Mouse (Mus musculus): ENCODE data around the gene Tctn3. TPM values are rescaled to one million over a fixed set of nuclear protein-coding genes. Genes with fewer than 3 reads are reported as not detected.
"Not testable (repeated sequence)": the region's sequence is repeated elsewhere in the genome, so short reads cannot be mapped to it uniquely, and the experiment has no call there.

The Tctn3 gene
- polyA plus RNA-seq, 1 experiment = 35.7 TPM

DNA sequence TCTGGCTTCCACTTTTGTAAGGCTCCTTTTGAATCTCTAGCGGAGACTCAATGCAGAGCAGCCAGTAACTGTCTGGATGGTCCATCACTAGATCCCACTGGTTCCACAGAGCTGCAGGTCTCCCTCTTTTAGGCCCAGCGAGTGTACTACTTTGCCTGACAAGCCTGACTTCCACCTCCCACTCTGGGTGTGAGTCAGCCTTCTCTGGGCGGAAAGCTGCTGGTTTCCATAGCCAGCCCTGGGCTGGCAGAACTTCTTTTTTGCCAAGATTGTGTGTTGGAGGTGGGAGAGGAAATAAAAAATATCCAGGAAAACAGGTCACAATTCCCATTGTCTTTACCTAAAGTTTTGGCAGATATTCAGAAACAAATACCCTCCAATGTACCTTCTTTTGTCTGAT is 18.1 kb upstream of the Tctn3 start:
- DNase-seq (ENCODE audit: extremely low spot score in 1 of 2, low spot score in 1 of 2) = peak; percentile 57 to 82

DNA sequence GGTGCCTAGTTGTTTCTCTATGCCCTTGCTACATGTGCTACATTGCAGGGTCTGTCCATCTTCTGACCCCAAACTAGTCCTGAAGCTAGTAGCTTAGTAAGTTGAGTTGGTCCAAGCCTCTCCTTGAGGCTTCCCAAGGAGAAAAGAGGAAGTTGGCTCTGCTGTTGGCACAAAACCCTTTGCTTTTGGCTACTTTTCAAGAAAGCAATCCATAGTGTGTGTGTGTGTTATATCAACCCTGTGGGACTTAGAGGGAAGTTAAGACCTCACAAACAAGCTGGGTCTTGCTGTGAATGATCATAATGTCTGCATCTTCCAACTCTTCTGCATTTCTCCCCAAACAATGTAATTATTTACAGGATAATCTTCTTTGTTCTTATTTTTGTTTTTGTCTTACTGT is 16.9 kb upstream of the Tctn3 start:
- no peak for DNase-seq (ENCODE audit: extremely low spot score in 1 of 2, low spot score in 1 of 2)

- DNase-seq (ENCODE audit: extremely low spot score in 1 of 2, low spot score in 1 of 2) = no peak
These were observed 13.9 kb upstream of the Tctn3 start for GRCm38 (mm10) chr19:40625935-40626334.

- not testable (repeated sequence) for DNase-seq (ENCODE audit: extremely low spot score in 1 of 2, low spot score in 1 of 2)
These were observed 9.6 kb upstream of the Tctn3 start for GRCm38 (mm10) chr19:40621616-40622015.

DNA sequence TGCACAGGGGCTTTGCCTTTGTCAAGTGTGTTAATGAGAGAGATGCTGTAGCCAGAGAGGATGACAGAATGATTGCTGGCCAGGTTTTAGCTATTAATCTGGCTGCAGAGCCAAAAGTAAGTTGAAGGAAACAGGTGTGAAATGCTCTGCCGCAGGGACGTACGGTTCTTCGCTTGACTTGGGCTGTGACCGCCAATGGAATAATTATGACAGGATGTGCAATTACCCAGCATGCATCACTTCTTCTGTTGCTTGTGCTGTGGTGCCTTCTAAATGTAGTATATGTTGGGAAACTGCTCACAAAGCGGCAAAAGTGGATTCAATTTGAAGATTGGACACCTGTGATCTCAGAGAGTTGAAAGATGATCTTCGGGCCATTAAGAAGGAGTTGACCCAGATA is 4.0 kb upstream of the Tctn3 start:
- no peak for DNase-seq (ENCODE audit: extremely low spot score in 1 of 2, low spot score in 1 of 2)

DNA sequence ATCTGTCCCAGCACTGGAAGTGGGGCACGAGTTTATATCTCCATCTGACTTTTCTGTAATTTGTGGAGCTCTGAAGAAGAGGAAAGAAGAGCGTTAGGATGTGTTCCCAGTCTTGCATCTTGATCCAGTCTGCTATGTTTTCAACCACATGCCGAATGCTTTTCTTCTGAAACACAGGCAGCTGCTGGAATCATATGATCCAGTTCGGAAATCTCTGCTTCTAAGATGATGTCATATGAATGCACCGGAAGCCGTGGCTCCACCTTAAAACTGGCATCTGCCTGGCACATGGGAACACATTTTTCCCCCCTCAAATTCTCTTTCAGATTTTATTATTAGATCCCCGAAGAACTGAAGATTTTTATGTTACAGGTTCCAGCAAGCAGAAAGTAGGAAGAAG is 2.8 kb upstream of the Tctn3 start:
- DNase-seq (ENCODE audit: extremely low spot score in 1 of 2, low spot score in 1 of 2) = no peak

- no peak for DNase-seq (ENCODE audit: extremely low spot score in 1 of 2, low spot score in 1 of 2)
These were observed 4.4 kb downstream of the Tctn3 start for GRCm38 (mm10) chr19:40607676-40608075.

- no peak for DNase-seq (ENCODE audit: extremely low spot score in 1 of 2, low spot score in 1 of 2)
These were observed 6.8 kb downstream of the Tctn3 start for GRCm38 (mm10) chr19:40605189-40605588.

- no peak for DNase-seq (ENCODE audit: extremely low spot score in 1 of 2, low spot score in 1 of 2)
These were observed 10.2 kb downstream of the Tctn3 start for GRCm38 (mm10) chr19:40601870-40602269.

DNA sequence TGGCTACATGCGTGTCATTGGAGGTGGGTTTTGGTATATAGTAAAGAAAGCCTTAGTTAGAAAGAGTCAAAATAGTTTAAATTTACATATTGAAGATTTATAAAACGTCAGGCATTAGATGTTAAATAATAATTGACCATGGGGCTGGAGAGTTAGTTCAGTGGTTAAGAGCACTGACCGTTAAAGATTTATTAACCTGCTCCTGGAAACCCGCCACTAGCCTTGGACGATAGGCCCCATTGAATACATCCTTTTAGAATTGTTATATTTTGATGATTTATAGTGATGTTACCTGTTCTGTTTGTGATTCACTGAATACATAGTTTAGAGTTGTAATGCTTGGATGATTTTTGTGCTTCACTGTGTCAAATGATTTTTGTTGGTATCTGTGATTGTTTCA is 11.2 kb downstream of the Tctn3 start:
- not testable (repeated sequence) for DNase-seq (ENCODE audit: extremely low spot score in 1 of 2, low spot score in 1 of 2)

GRCm38 (mm10) chr19:40595831-40596230 is 16.2 kb downstream of the Tctn3 start:
- no peak for DNase-seq (ENCODE audit: extremely low spot score in 1 of 2, low spot score in 1 of 2)

- DNase-seq (ENCODE audit: extremely low spot score in 1 of 2, low spot score in 1 of 2) = no peak
These were observed 16.8 kb downstream of the Tctn3 start for GRCm38 (mm10) chr19:40595231-40595630.

- DNase-seq (ENCODE audit: extremely low spot score in 1 of 2, low spot score in 1 of 2) = no peak
These were observed 22.5 kb downstream of the Tctn3 start for GRCm38 (mm10) chr19:40589530-40589880.

DNA sequence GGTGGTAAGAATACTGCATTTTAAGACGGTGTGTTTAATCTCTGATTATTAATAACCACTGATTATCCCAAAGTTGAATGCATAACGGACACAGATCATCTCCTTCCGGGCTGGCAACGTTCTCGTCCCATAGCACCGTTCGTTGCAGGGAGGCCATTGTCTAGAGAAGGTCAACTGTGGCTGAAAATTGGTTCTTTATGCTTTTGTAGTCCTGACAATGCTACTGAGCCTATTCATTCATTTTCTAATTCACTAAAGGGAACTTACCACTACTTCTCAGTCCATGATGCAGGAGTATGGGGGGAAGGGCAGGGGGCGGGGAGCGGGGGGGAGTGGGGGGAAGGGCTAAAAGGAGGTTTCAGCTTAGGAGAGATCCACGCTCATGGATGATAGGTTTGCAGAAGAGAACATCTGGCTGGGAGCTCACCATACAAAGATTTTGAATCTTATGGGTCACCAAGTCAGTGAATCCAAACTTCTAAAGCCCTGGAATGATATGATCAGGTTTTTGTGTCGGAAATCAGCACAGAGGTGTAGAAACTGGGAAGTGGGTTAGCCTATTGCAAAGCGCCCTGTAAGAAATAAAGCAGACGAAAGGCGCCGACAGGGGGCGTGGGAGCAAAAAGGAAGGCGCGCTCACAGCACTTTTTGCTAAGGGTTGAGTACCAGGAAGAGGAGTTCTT is 23.0 kb downstream of the Tctn3 start:
- peak; percentile 77 to 95 for DNase-seq (ENCODE audit: extremely low spot score in 1 of 2, low spot score in 1 of 2)

- peak; percentile 83 to 97 for DNase-seq (ENCODE audit: extremely low spot score in 1 of 2, low spot score in 1 of 2)
These were observed 23.8 kb downstream of the Tctn3 start, which contains the start of gene Aldh18a1 for GRCm38 (mm10) chr19:40588293-40588654. Gene Aldh18a1 (minus strand): TSS chr19:40588463.

DNA sequence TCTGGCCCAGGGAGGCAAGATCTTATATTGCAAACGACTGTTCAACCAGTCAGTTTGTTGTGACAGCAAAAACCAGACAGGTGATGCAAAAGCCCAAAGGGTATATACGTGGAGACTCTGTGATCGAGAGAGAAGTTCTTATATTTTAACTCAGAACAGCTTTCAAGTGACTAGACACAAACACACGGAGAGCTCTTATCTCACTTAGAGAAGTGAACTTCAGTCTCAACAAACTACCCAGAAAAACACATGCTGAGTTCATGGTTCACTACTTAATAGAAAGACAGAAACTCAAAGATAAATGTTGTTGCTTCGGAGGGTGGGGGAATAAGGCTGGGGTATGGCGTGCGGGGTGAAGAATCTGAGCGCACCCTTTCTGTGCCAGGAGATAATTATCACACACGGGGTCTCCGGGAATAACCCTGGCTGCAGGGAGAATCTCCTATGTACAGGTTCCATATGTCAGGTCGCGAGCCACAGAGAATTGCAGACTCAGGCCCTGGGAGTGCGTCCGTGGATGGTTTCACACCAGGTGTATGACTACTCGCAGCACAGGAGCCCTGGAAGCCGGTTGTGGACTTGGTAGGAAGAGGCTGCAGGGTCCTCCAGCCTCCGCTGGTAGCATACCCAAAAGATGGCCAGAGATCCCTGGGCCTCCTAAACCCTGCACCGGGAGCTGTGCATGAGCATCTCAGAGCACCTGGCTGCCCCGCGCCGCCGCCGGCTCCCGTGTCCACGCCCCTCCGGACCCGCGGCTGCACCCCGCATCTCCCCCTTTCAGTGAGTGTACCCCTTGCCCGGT is 24.3 kb downstream of the Tctn3 start:
- DNase-seq (ENCODE audit: extremely low spot score in 1 of 2, low spot score in 1 of 2) = no peak

- no peak for DNase-seq (ENCODE audit: extremely low spot score in 1 of 2, low spot score in 1 of 2)
These were observed 25.1 kb downstream of the Tctn3 start for GRCm38 (mm10) chr19:40586908-40587307.

GRCm38 (mm10) chr19:40581662-40582061 is 30.4 kb downstream of the Tctn3 start:
- no peak for DNase-seq (ENCODE audit: extremely low spot score in 1 of 2, low spot score in 1 of 2)

GRCm38 (mm10) chr19:40580902-40581301 is 31.1 kb downstream of the Tctn3 start:
- no peak for DNase-seq (ENCODE audit: extremely low spot score in 1 of 2, low spot score in 1 of 2)

DNA sequence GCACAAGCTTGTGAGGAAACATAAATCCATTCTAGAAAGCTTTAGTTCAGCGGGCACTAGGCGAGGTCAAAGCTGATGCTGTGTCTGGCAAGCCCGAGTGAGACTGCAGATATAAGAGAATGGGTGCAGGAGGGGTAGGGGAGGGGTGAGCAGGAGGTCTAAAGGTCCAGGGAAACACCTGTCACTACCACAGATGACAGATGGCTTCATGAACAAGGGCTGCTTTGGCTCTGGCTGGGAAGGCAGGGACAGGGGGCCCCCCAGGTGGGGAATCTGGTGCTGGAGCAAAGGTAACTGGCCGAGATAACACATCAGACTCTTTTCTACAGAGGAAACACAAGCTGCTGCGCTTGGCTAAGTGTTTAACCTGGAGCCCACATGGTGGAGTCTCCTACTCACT is 36.6 kb downstream of the Tctn3 start:
- DNase-seq (ENCODE audit: extremely low spot score in 1 of 2, low spot score in 1 of 2) = no peak

GRCm38 (mm10) chr19:40570726-40571125 is 41.3 kb downstream of the Tctn3 start:
- no peak for DNase-seq (ENCODE audit: extremely low spot score in 1 of 2, low spot score in 1 of 2)

- DNase-seq (ENCODE audit: extremely low spot score in 1 of 2, low spot score in 1 of 2) = no peak
These were observed 44.4 kb downstream of the Tctn3 start for GRCm38 (mm10) chr19:40567616-40568015.

Measured in frontal cortex, adult 2 months (tissue).